Mouse (Mus musculus) spleen, postnatal 0 days (tissue): Measurements from ENCODE around the gene Olfr743. TPM values are rescaled to one million over a fixed set of nuclear protein-coding genes. Genes with fewer than 3 reads are reported as not detected.

Source experiments
- polyA plus RNA-seq: library from polyadenylated mRNA; unstranded; fragments of >200 nt; fragmentation: Nextera tagmentation; extraction: Ambion mirVana; gene quantifications from 2 replicates; pipeline ENCODE4 v1.2.1, GENCODE M21; 2015

The Olfr743 gene
- polyA plus RNA-seq, result not detected in 2 replicates

GRCm38 (mm10) chr14:50521539-50521938 lies at the start of gene Olfr743:
TSS of gene Olfr743 (plus strand) at chr14:50521839.

GRCm38 (mm10) chr14:50472438-50472837 lies 49.2 kb upstream of the Olfr743 start, which contains the start of gene Olfr741:
TSS of gene Olfr741 (plus strand) at chr14:50472738.

GRCm38 (mm10) chr14:50503300-50503699 lies 18.3 kb upstream of the Olfr743 start, which contains the start of gene Olfr742:
TSS of gene Olfr742 (plus strand) at chr14:50503600.

Other genes starting within 250 kb of the Olfr743 start
- not detected in 2 replicates for gene Olfr732, start 237.6 kb upstream of the Olfr743 start, polyA plus RNA-seq
- not detected in 2 replicates for gene Olfr733, start 220.3 kb upstream of the Olfr743 start, polyA plus RNA-seq
- gene Olfr734, start 195.1 kb upstream of the Olfr743 start, polyA plus RNA-seq, result not detected in 2 replicates
- not detected in 2 replicates for gene Olfr735, start 173.0 kb upstream of the Olfr743 start, polyA plus RNA-seq
- gene Tlr11, start 163.9 kb upstream of the Olfr743 start, polyA plus RNA-seq, result 0.20 and 0.44 TPM in 2 replicates
- gene Olfr736, start 140.7 kb upstream of the Olfr743 start, polyA plus RNA-seq, result not detected in 2 replicates
- not detected in 2 replicates for gene Olfr738, start 114.3 kb upstream of the Olfr743 start, polyA plus RNA-seq
- gene Olfr739, start 103.2 kb upstream of the Olfr743 start, polyA plus RNA-seq, result not detected in 2 replicates
- not detected in 2 replicates for gene Olfr740, start 76.3 kb upstream of the Olfr743 start, polyA plus RNA-seq
- not detected in 2 replicates for gene Olfr741, start 49.1 kb upstream of the Olfr743 start, polyA plus RNA-seq
- not detected in 2 replicates for gene Olfr742, start 18.2 kb upstream of the Olfr743 start, polyA plus RNA-seq
- gene Olfr744, start 93.0 kb downstream of the Olfr743 start, polyA plus RNA-seq, result not detected in 2 replicates
- not detected in 2 replicates for gene Olfr745, start 117.5 kb downstream of the Olfr743 start, polyA plus RNA-seq
- not detected in 2 replicates for gene Olfr746, start 125.2 kb downstream of the Olfr743 start, polyA plus RNA-seq
- gene Olfr747, start 171.4 kb downstream of the Olfr743 start, polyA plus RNA-seq, result not detected in 2 replicates
- not detected in 2 replicates for gene Olfr748, start 185.5 kb downstream of the Olfr743 start, polyA plus RNA-seq
- not detected in 2 replicates for gene Olfr749, start 223.3 kb downstream of the Olfr743 start, polyA plus RNA-seq